Mouse (Mus musculus) hindbrain, postnatal 0 days (tissue): ENCODE data around the gene Klhdc9. TPM values are rescaled to one million over a fixed set of nuclear protein-coding genes. Genes with fewer than 3 reads are reported as not detected.
"Not testable (repeated sequence)": the region's sequence is repeated elsewhere in the genome, so short reads cannot be mapped to it uniquely, and the experiment has no call there.

Source experiments
- ATAC-seq: fragments of 200-750 bp; cut with Nextera tagmentation; 2 replicates; pipeline ENCODE4 v1.8.0; 2017; ENCODE audit warnings: mild to moderate bottlenecking, moderate TSS enrichment, moderate library complexity
- DNase-seq: peaks from one replicate; pipeline ENCODE4 v3.0.0-alpha.2; 2015; ENCODE audit warnings: low spot score
- H3K27ac ChIP-seq: fragments of 300-500 bp; sonication (generic); 2 replicates; pipeline ENCODE4 v1.5.1; 2014; ENCODE audit warnings: mild to moderate bottlenecking
- H3K27me3 ChIP-seq: fragments of 300-500 bp; sonication (generic); 2 replicates; pipeline ENCODE4 v1.6.1; 2014; ENCODE audit warnings: low read length, mixed read lengths; ENCODE audit not compliant: insufficient read depth
- H3K36me3 ChIP-seq: fragments of 300-500 bp; sonication (generic); 2 replicates; pipeline ENCODE4 v1.6.1; 2014; ENCODE audit warnings: low read length, mixed read lengths; ENCODE audit not compliant: insufficient read depth
- H3K4me1 ChIP-seq: fragments of 300-500 bp; sonication (generic); 2 replicates; pipeline ENCODE4 v1.6.1; 2014; ENCODE audit warnings: antibody characterized with exemption, low read length, mixed read lengths; ENCODE audit not compliant: insufficient read depth
- H3K4me2 ChIP-seq: fragments of 300-500 bp; sonication (generic); 2 replicates; pipeline ENCODE4 v1.6.1; 2014; ENCODE audit warnings: low read depth, mild to moderate bottlenecking, low read length, moderate library complexity, mixed read lengths
- H3K4me3 ChIP-seq: fragments of 300-500 bp; sonication (generic); 2 replicates; pipeline ENCODE4 v1.5.1; 2014; ENCODE audit warnings: low read length
- H3K9ac ChIP-seq: fragments of 300-500 bp; sonication (generic); replicated peaks from 2 replicates; pipeline ENCODE4 v1.6.1; 2014; ENCODE audit warnings: mild to moderate bottlenecking, low read length, moderate library complexity, mixed read lengths
- H3K9me3 ChIP-seq: fragments of 300-500 bp; sonication (generic); 2 replicates; pipeline ENCODE4 v1.6.1; 2016; ENCODE audit warnings: low read length, mixed read lengths
- CTCF ChIP-seq: IDR thresholded peaks from 2 replicates; pipeline ENCODE4 v1.5.1; 2016; ENCODE audit warnings: antibody characterized with exemption, control low read depth, low read depth
- WGBS: fragments of 180-500 bp; shearing (Covaris S2); extraction: QIAGEN DNeasy Blood & Tissue Kit; methylation state at CpG from one replicate; pipeline ENCODE4 v1.1.7; 2014; 5-methylcytosine and 5-hydroxymethylcytosine counted together
- polyA plus RNA-seq: library from polyadenylated mRNA; unstranded; fragments of >200 nt; fragmentation: Nextera tagmentation; extraction: Ambion mirVana; gene quantifications from 2 replicates; pipeline ENCODE4 v1.2.1, GENCODE M21; 2015
- total RNA-seq: library from RNA; depleted of rRNA; stranded (reverse); fragments of >200 nt; gene quantifications from 2 replicates; pipeline ENCODE4 v1.2.3, GENCODE M21; 2014

Gene Klhdc9
- total and polyA plus RNA-seq, 2 experiments from 2014 or later, result 5.1 to 5.3 TPM

GRCm38 (mm10) chr1:171329433-171330215, 31.0 kb downstream of the Klhdc9 start:
- H3K27ac ChIP-seq, result peak overlapping the region; percentile 99
- no peaks in the 10 kb centered on the region for H3K9me3 ChIP-seq
- peak overlapping the region; percentile 89 for H3K4me3 ChIP-seq
- H3K36me3 ChIP-seq, result no peaks in the 10 kb centered on the region
- DNase-seq, result peak; percentile 46
- H3K4me2 ChIP-seq, result peak overlapping the region; percentile 77
- 1% methylated on average over 47 of the region's 61 CpGs for WGBS
- peak overlapping the region; percentile 93 for H3K9ac ChIP-seq
- no peaks in the 10 kb centered on the region for H3K27me3 ChIP-seq
- no peak for TF ChIP-seq CTCF
- H3K4me1 ChIP-seq, result peaks cover 14% of the 10 kb centered on the region; the same call in 1 of the 2 replicates
- ATAC-seq, result peak; percentile 89

GRCm38 (mm10) chr1:171328839-171329432, 31.7 kb downstream of the Klhdc9 start, which contains the start of gene Dedd:
Gene Dedd (plus strand): TSS chr1:171329145.
- H3K4me1 ChIP-seq, result peaks cover 14% of the 10 kb centered on the region; the same call in 1 of the 2 replicates
- H3K4me3 ChIP-seq, result peak within 1 kb of the TSS; percentile 89
- no peaks in the 10 kb centered on the region for H3K36me3 ChIP-seq
- TF ChIP-seq CTCF, result no peak; the same call in 1 of the 2 replicates
- H3K27ac ChIP-seq, result peak within 1 kb of the TSS; percentile 99
- under 1% methylated on average over 43 of the region's 48 CpGs for WGBS
- H3K4me2 ChIP-seq, result peak within 1 kb of the TSS; percentile 77
- DNase-seq (peak; percentile 97), ATAC-seq (peak; percentile 96)
- H3K27me3 ChIP-seq, result no peaks in the 10 kb centered on the region
- H3K9me3 ChIP-seq, result no peaks in the 10 kb centered on the region
- H3K9ac ChIP-seq, result peak within 1 kb of the TSS; percentile 93

DNA sequence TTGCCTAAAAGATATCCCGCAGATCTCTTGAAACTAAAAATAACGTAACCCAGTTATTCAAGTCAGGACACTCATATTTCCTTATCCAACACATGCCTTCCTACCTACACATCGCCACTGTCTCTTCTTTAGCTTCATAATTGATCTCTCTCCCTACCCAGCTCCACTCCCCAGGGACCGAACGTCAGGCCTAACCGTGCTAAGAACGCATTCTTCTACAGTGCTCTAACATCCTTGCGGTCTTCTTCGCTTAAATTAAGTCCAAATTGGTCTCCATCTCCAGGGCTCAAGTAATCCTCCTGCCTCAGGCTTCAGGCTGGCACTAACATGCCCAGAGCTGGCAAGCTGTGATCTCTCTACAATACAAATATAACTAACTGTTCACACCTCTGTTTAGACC, 32.4 kb downstream of the Klhdc9 start:
- Histone ChIP-seq H3K4me3 (peak overlapping the region; percentile 89), H3K27me3 (no peaks in the 10 kb centered on the region), H3K4me1 (peaks cover 14% of the 10 kb centered on the region; the same call in 1 of the 2 replicates), H3K4me2 (peak overlapping the region; percentile 77), H3K27ac (peak overlapping the region; percentile 99), H3K9ac (peak overlapping the region; percentile 93), H3K36me3 (no peaks in the 10 kb centered on the region), H3K9me3 (no peaks in the 10 kb centered on the region)
- peak; percentile 57 for DNase-seq
- 27% methylated on average over 9 of the region's 9 CpGs for WGBS
- ATAC-seq, result no peak
- no peak for TF ChIP-seq CTCF

DNA sequence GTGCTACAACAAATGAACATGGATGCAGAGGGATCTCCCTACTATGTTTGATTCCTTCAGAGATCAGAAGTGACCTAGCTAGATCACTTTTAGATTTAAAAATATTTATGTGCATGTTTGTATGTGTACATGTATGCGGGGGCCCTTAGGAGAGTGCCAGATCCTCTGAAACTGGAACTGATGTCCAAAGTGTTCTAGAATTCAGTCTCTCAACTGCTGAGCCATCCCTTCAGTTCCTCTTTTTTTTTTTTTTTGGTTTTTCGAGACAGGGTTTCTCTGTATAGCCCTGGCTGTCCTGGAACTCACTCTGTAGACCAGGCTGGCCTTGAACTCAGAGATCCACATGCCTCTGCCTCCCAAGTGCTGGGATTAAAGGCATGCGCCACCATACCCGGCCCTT, 34.0 kb downstream of the Klhdc9 start:
- DNase-seq, H3K4me3 ChIP-seq, ATAC-seq, H3K36me3 ChIP-seq, H3K9ac ChIP-seq, H3K9me3 ChIP-seq, H3K27ac ChIP-seq, H3K4me2 ChIP-seq, H3K27me3 ChIP-seq: not testable (repeated sequence)
- 92% methylated on average over 4 of the region's 4 CpGs for WGBS
- peaks cover 14% of the 10 kb centered on the region; the same call in 1 of the 2 replicates for H3K4me1 ChIP-seq

GRCm38 (mm10) chr1:171325571-171325970, 35.0 kb downstream of the Klhdc9 start:
- DNase-seq (no peak), ATAC-seq (no peak)
- WGBS, result 85% methylated on average over 2 of the region's 2 CpGs
- Histone ChIP-seq H3K4me1 (peaks cover 10% of the 10 kb centered on the region; the same call in 1 of the 2 replicates), H3K4me2 (no peak overlapping the region), H3K9me3 (no peaks in the 10 kb centered on the region), H3K9ac (no peak overlapping the region), H3K27me3 (no peaks in the 10 kb centered on the region), H3K36me3 (no peaks in the 10 kb centered on the region), H3K4me3 (no peak overlapping the region), H3K27ac (no peak overlapping the region)
- TF ChIP-seq CTCF, result no peak

DNA sequence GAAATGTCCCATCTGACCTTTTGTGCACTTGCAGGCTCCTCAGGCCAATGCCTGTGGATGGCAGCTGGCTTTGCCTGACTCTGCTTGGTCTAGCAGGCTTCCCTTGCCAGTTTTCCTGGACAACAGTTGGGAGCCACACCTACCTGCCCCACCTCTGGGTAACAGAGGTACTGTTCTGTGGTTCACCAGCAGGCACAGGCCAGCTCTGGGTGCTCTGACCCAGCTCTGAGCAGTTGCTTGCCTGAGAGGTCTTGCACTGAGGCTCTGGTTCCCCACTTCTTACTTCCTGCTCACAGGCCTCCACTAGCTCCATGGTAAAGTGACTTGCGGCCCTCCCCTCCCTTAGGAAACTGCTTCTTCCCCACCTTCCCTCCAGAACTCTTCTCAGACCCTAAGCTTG, 38.6 kb downstream of the Klhdc9 start:
- no peak for TF ChIP-seq CTCF
- Histone ChIP-seq H3K9me3 (no peaks in the 10 kb centered on the region), H3K27me3 (no peaks in the 10 kb centered on the region), H3K4me3 (no peak overlapping the region), H3K4me1 (no peaks in the 10 kb centered on the region), H3K9ac (no peak overlapping the region), H3K36me3 (no peaks in the 10 kb centered on the region), H3K27ac (no peak overlapping the region), H3K4me2 (no peak overlapping the region)
- ATAC-seq (no peak; the same call in 1 of the 2 replicates), DNase-seq (no peak)
- 83% methylated on average over 1 of the region's 1 CpGs for WGBS
